Mouse (Mus musculus): ENCODE data around the gene Zfp689. TPM values are rescaled to one million over a fixed set of nuclear protein-coding genes. Genes with fewer than 3 reads are reported as not detected.

Zfp689 gene
- polyA plus RNA-seq, 1 experiment from 2014 or later = 6.5 TPM

- no peaks in the 10 kb centered on the region for H3K9me3 ChIP-seq
- H3K4me2 ChIP-seq = peak overlapping the region; percentile 86
- H3K27me3 ChIP-seq = no peaks in the 10 kb centered on the region
- peaks cover 7% of the 10 kb centered on the region; the same call in 1 of the 2 replicates for H3K36me3 ChIP-seq
- WGBS = 77% methylated on average over 8 of the region's 8 CpGs
- H3K4me1 ChIP-seq = peaks cover 13% of the 10 kb centered on the region
- H3K27ac ChIP-seq = no peak overlapping the region
- peak overlapping the region; percentile 82 for H3K9ac ChIP-seq
- no peak for ATAC-seq (ENCODE audit: borderline replicate concordance, extremely low read depth, low FRiP score, low TSS enrichment)
- H3K4me3 ChIP-seq = peak overlapping the region; percentile 66
These were observed 56.6 kb downstream of the Zfp689 start for GRCm38 (mm10) chr7:127392251-127392824.

Small RNA genes lying within 50 kb of the gene (microRNA-seq; reads per million reads assigned to microRNA genes)
- gene Gm47278 (not detected), gene Mir7060 (not detected)

Other genes starting within 250 kb of the Zfp689 start
- gene Tbc1d10b, start 240.7 kb downstream of the Zfp689 start, polyA plus RNA-seq (2015; fragmentation: Nextera tagmentation; extraction: Ambion mirVana) = 27.0 and 29.8 TPM in 2 replicates
- gene Mylpf, start 240.3 kb downstream of the Zfp689 start, polyA plus RNA-seq (2015; fragmentation: Nextera tagmentation; extraction: Ambion mirVana) = 14.0 and 21.2 TPM in 2 replicates
- gene Zfp553, start 216.1 kb downstream of the Zfp689 start, polyA plus RNA-seq (2015; fragmentation: Nextera tagmentation; extraction: Ambion mirVana) = 36.8 and 37.4 TPM in 2 replicates
- 21.7 and 28.9 TPM in 2 replicates for gene Sept1, start 216.0 kb downstream of the Zfp689 start, polyA plus RNA-seq (2015; fragmentation: Nextera tagmentation; extraction: Ambion mirVana)
- 61.9 and 63.0 TPM in 2 replicates for gene Zfp771, start 204.9 kb downstream of the Zfp689 start, polyA plus RNA-seq (2015; fragmentation: Nextera tagmentation; extraction: Ambion mirVana)
- 161 and 190 TPM in 2 replicates for gene Dctpp1, start 188.4 kb downstream of the Zfp689 start, polyA plus RNA-seq (2015; fragmentation: Nextera tagmentation; extraction: Ambion mirVana)
- gene Sephs2, start 175.1 kb downstream of the Zfp689 start, polyA plus RNA-seq (2015; fragmentation: Nextera tagmentation; extraction: Ambion mirVana) = 66.9 and 69.3 TPM in 2 replicates
- 1.4 and 2.3 TPM in 2 replicates for gene Itgal, start 152.9 kb downstream of the Zfp689 start, polyA plus RNA-seq (2015; fragmentation: Nextera tagmentation; extraction: Ambion mirVana)
- gene Zfp768, start 103.6 kb downstream of the Zfp689 start, polyA plus RNA-seq (2015; fragmentation: Nextera tagmentation; extraction: Ambion mirVana) = 16.8 and 18.1 TPM in 2 replicates
- 9.5 TPM in 2 replicates for gene Zfp747, start 73.1 kb downstream of the Zfp689 start, polyA plus RNA-seq (2015; fragmentation: Nextera tagmentation; extraction: Ambion mirVana)
- gene 9130019O22Rik, start 62.0 kb downstream of the Zfp689 start, polyA plus RNA-seq (2015; fragmentation: Nextera tagmentation; extraction: Ambion mirVana) = 7.3 and 7.9 TPM in 2 replicates
- gene E430018J23Rik, start 55.5 kb downstream of the Zfp689 start, polyA plus RNA-seq (2015; fragmentation: Nextera tagmentation; extraction: Ambion mirVana) = 6.7 and 7.0 TPM in 2 replicates
- gene Zfp764, start 42.3 kb downstream of the Zfp689 start, polyA plus RNA-seq (2015; fragmentation: Nextera tagmentation; extraction: Ambion mirVana) = 9.0 and 10.0 TPM in 2 replicates
- gene Zfp688, start 27.1 kb downstream of the Zfp689 start, polyA plus RNA-seq (2015; fragmentation: Nextera tagmentation; extraction: Ambion mirVana) = 23.0 and 24.0 TPM in 2 replicates
- gene Prr14, start 10.5 kb upstream of the Zfp689 start, polyA plus RNA-seq (2015; fragmentation: Nextera tagmentation; extraction: Ambion mirVana) = 37.1 and 40.4 TPM in 2 replicates
- 12.2 and 13.3 TPM in 2 replicates for gene Fbrs, start 30.0 kb upstream of the Zfp689 start, polyA plus RNA-seq (2015; fragmentation: Nextera tagmentation; extraction: Ambion mirVana)
- 51.2 and 63.7 TPM in 2 replicates for gene Srcap, start 62.8 kb upstream of the Zfp689 start, polyA plus RNA-seq (2015; fragmentation: Nextera tagmentation; extraction: Ambion mirVana)
- gene Gm42715, start 70.4 kb upstream of the Zfp689 start, polyA plus RNA-seq (2015; fragmentation: Nextera tagmentation; extraction: Ambion mirVana) = 13.8 and 15.4 TPM in 2 replicates
- 4.7 and 7.7 TPM in 2 replicates for gene Tmem265, start 112.2 kb upstream of the Zfp689 start, polyA plus RNA-seq (2015; fragmentation: Nextera tagmentation; extraction: Ambion mirVana)
- gene Phkg2, start 124.2 kb upstream of the Zfp689 start, polyA plus RNA-seq (2015; fragmentation: Nextera tagmentation; extraction: Ambion mirVana) = 34.0 and 40.5 TPM in 2 replicates
- 12.8 and 15.7 TPM in 2 replicates for gene Ccdc189, start 139.4 kb upstream of the Zfp689 start, polyA plus RNA-seq (2015; fragmentation: Nextera tagmentation; extraction: Ambion mirVana)
- 46.9 and 49.0 TPM in 2 replicates for gene Rnf40, start 139.6 kb upstream of the Zfp689 start, polyA plus RNA-seq (2015; fragmentation: Nextera tagmentation; extraction: Ambion mirVana)
- gene Zfp629, start 166.6 kb upstream of the Zfp689 start, polyA plus RNA-seq (2015; fragmentation: Nextera tagmentation; extraction: Ambion mirVana) = 12.1 and 12.2 TPM in 2 replicates

Measured in lung, embryonic 15.5 days (tissue).